Mouse (Mus musculus): ENCODE results near the gene Dgkq. TPM values are rescaled to one million over a fixed set of nuclear protein-coding genes. Genes with fewer than 3 reads are reported as not detected.

The Dgkq gene
- polyA plus RNA-seq, 1 experiment from 2014 or later = 23.8 TPM

DNA sequence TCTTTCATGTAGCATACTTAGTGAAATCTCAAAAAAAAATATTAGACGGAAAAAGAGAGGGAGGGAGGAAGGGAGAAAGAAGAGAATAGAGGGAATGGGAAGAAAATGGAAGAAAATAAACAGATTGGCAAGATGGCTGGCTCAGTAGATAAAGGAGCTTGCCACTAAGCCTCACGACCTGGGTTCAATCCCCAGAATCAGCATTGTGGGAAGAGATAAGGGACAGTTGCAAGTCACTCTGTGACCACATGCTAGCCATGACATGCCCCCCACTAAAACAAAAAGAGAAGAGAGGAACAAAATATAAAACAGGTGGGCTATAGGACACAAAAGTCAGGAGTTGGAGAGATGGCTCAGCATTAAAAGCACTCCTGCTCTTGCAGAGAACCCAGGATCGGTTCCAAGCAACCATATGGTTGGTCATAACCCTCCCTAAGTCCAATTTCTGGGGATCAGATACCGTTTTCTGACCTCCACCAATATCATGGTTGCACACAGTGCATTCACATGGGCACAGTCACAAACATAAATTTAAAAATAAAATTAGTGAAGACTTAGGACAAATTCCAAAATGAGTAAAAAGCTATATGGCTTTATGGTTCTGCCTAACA is 43.3 kb downstream of the Dgkq start:
- Histone ChIP-seq H3K27ac (no peak overlapping the region), H3K9ac (no peak overlapping the region), H3K4me3 (no peak overlapping the region), H3K36me3 (peaks cover 34% of the 10 kb centered on the region), H3K4me1 (replicated peaks) (peaks cover 29% of the 10 kb centered on the region), H3K9me3 (no peaks in the 10 kb centered on the region), H3K4me2 (no peak overlapping the region), H3K27me3 (no peaks in the 10 kb centered on the region)
- WGBS = 87% methylated on average over 4 of the region's 4 CpGs
- ATAC-seq (ENCODE audit: low FRiP score) = no peak

DNA sequence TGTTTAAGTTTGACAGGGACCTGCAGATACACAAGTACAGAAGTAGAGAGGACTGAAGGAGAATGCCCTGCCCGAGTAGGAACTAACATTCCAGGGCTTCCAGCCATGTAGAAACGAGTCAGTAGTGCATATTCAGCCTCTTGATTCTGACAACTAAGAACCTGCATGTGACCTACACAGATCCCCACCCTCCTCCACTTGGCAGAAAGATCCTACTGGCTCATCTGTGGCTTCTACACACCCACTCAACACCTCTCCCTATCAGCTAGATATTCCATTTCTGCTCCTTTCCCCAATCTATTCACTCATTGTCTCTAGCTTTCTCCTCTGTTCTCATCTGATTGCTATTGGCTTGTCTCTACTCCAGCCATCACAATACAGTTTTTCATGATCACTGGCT is 47.6 kb downstream of the Dgkq start:
- no peak for ATAC-seq (ENCODE audit: low FRiP score)
- Histone ChIP-seq H3K4me1 (replicated peaks) (peaks cover under 1% of the 10 kb centered on the region; the same call in 1 of the 2 replicates), H3K9me3 (no peaks in the 10 kb centered on the region), H3K4me2 (no peak overlapping the region), H3K4me3 (no peak overlapping the region), H3K9ac (no peak overlapping the region), H3K36me3 (peaks cover 53% of the 10 kb centered on the region), H3K27me3 (no peaks in the 10 kb centered on the region), H3K27ac (no peak overlapping the region)
- 88% methylated on average over 2 of the region's 2 CpGs for WGBS

DNA sequence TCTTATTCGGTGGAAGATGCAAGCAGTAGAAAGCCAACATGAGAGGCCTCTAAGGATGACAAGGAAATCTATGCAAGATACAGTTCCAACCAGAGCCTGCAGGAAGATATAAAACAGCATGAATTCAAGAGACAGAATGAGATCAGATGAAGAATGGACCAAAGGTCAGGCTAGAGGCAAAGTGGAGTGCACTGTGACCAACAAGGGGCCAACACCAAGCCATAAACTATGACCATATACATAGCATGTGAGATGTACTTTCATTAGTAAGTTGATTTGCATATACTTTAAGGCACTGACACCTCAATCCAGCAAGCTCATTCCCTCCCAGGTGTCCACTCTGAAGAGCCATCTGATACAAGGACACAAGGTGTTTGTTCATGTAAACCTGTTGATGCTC is 59.0 kb downstream of the Dgkq start:
- Histone ChIP-seq H3K4me2 (no peak overlapping the region), H3K9ac (no peak overlapping the region), H3K36me3 (peaks cover 94% of the 10 kb centered on the region), H3K27ac (no peak overlapping the region), H3K9me3 (no peaks in the 10 kb centered on the region), H3K4me3 (no peak overlapping the region), H3K27me3 (no peaks in the 10 kb centered on the region), H3K4me1 (replicated peaks) (no peaks in the 10 kb centered on the region)
- no peak for ATAC-seq (ENCODE audit: low FRiP score)
- 92% methylated on average over 1 of the region's 1 CpGs for WGBS

DNA sequence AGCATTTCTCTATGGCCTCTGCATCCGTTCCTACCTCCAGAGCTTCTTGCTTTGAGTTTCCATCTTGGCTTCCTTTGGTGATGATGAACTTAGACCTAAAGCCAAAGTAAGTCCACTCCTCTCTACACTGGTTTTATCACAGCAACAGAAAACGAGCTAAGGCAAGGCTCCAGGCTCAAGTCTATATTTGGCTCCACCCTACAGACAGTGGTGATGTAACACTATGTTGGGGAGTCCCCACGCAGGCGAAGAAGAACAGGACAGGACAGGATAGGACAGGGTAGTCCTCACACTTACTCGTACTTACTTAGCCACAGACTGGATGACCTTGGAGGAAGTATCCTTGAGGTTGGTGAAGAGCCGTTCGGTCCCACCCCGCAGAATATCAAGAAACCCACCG is 66.9 kb downstream of the Dgkq start:
- Histone ChIP-seq H3K4me2 (no peak overlapping the region), H3K4me3 (no peak overlapping the region), H3K27ac (no peak overlapping the region), H3K9ac (no peak overlapping the region), H3K4me1 (replicated peaks) (no peaks in the 10 kb centered on the region), H3K27me3 (no peaks in the 10 kb centered on the region), H3K9me3 (no peaks in the 10 kb centered on the region), H3K36me3 (peaks cover 96% of the 10 kb centered on the region)
- no peak for ATAC-seq (ENCODE audit: low FRiP score)
- 92% methylated on average over 9 of the region's 9 CpGs for WGBS

DNA sequence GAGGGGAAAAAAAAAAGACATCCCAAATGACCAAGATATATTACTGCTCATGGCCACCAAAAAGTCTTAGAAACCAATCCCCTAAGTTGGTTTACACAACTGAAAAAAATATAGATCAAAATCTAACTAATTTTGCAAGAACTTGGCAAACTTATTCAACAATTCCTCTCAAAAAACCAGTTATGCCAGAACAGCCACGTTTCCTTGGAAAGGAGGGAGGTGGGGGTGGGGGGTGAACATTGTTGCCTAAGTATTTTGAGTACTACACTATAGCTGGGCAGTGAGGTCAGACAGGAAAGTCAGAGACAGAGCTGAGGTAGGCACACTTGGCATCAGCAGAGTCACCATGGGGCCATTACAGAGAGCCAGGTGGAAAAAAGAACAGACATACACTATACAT is 69.5 kb downstream of the Dgkq start:
- Histone ChIP-seq H3K9me3 (no peaks in the 10 kb centered on the region), H3K4me2 (no peak overlapping the region), H3K27ac (no peak overlapping the region), H3K27me3 (no peaks in the 10 kb centered on the region), H3K4me3 (no peak overlapping the region), H3K36me3 (peaks cover 96% of the 10 kb centered on the region), H3K4me1 (replicated peaks) (no peaks in the 10 kb centered on the region), H3K9ac (no peak overlapping the region)
- WGBS = 93% methylated on average over 1 of the region's 1 CpGs
- no peak for ATAC-seq (ENCODE audit: low FRiP score)

Other genes starting within 250 kb of the Dgkq start
- gene Atp5k, start 235.2 kb downstream of the Dgkq start, polyA plus RNA-seq (2015; fragmentation: Nextera tagmentation; extraction: Ambion mirVana) = 461 and 472 TPM in 2 replicates
- 0.17 and 0.19 TPM in 2 replicates for gene Mfsd7a, start 220.8 kb downstream of the Dgkq start, polyA plus RNA-seq (2015; fragmentation: Nextera tagmentation; extraction: Ambion mirVana)
- 26.6 and 27.8 TPM in 2 replicates for gene Pcgf3, start 208.4 kb downstream of the Dgkq start, polyA plus RNA-seq (2015; fragmentation: Nextera tagmentation; extraction: Ambion mirVana)
- 82.5 and 85.1 TPM in 2 replicates for gene Cplx1, start 119.6 kb downstream of the Dgkq start, polyA plus RNA-seq (2015; fragmentation: Nextera tagmentation; extraction: Ambion mirVana)
- 48.8 and 49.1 TPM in 2 replicates for gene Gak, start 39.9 kb downstream of the Dgkq start, polyA plus RNA-seq (2015; fragmentation: Nextera tagmentation; extraction: Ambion mirVana)
- 23.9 and 26.4 TPM in 2 replicates for gene Tmem175, start 39.9 kb downstream of the Dgkq start, polyA plus RNA-seq (2015; fragmentation: Nextera tagmentation; extraction: Ambion mirVana)
- gene Idua, start 9.3 kb downstream of the Dgkq start, polyA plus RNA-seq (2015; fragmentation: Nextera tagmentation; extraction: Ambion mirVana) = 9.8 and 12.3 TPM in 2 replicates
- gene Slc26a1, start 5.9 kb upstream of the Dgkq start, polyA plus RNA-seq (2015; fragmentation: Nextera tagmentation; extraction: Ambion mirVana) = 2.0 and 2.7 TPM in 2 replicates
- 4.7 and 5.8 TPM in 2 replicates for gene Fgfrl1, start 22.7 kb upstream of the Dgkq start, polyA plus RNA-seq (2015; fragmentation: Nextera tagmentation; extraction: Ambion mirVana)
- not detected in 2 replicates for gene Rnf212, start 105.3 kb upstream of the Dgkq start, polyA plus RNA-seq (2015; fragmentation: Nextera tagmentation; extraction: Ambion mirVana)
- gene Tmed11, start 125.7 kb upstream of the Dgkq start, polyA plus RNA-seq (2015; fragmentation: Nextera tagmentation; extraction: Ambion mirVana) = not detected in 2 replicates
- not detected in 2 replicates for gene Vmn2r8, start 139.2 kb upstream of the Dgkq start, polyA plus RNA-seq (2015; fragmentation: Nextera tagmentation; extraction: Ambion mirVana)
- not detected in 2 replicates for gene Vmn2r9, start 182.9 kb upstream of the Dgkq start, polyA plus RNA-seq (2015; fragmentation: Nextera tagmentation; extraction: Ambion mirVana)

Measured in hindbrain, embryonic 13.5 days (tissue).